Mouse (Mus musculus): ENCODE measurements around the gene Mettl16. TPM values are rescaled to one million over a fixed set of nuclear protein-coding genes. Genes with fewer than 3 reads are reported as not detected.

Mettl16 gene
- 28.1 and 29.6 TPM in 2 replicates for polyA plus RNA-seq (2015; fragmentation: Nextera tagmentation; extraction: Ambion mirVana)

DNA sequence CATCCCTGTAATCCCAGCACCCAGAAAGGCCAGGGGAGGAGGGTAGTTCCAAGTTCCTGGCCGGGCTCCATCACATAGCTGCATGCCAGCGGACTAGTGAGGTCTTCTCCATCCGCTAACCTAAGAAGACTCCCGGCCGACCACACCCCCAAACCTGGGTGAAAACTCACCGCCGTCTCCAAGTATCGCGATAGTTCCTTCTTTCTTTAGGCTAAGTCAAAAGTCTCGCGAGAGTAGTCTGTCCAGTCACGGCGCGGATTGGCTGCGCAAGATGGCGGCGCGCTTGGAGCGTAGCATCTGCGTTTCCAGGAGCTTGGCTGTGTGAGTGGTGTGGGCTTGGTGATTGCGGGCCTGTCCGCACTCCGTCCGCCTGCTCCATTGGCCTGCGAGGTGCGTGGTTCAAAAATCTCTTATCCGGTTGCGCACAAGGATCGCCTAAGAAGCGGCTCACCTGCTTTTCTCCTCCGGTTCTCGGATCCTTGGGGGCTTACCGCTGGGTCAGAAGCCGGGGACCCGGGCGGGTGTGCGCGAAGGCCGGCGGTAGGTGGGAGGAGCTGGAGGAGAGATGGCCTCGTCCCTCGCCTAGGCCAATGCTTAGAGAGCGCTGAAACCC, at the start of gene Mettl16:
Mettl16 (plus strand) TSS at position 236 of the 613 bp plus-strand sequence.

GRCm38 (mm10) chr11:74724235-74724791, 46.3 kb upstream of the Mettl16 start, which contains the start of gene Pafah1b1:
Pafah1b1 (minus strand) TSS chr11:74724670.

GRCm38 (mm10) chr11:74830256-74831161, 59.9 kb downstream of the Mettl16 start, which contains the start of gene Mnt:
Mnt (plus strand) TSS chr11:74830920.

Small RNAs within 50 kb of the gene (microRNA-seq; reads per million reads assigned to microRNA genes)
- gene Mir6926 = 1.2 reads per million

Other genes with a start within 250 kb of the Mettl16 start
- gene Rap1gap2, start 159.9 kb upstream of the Mettl16 start, polyA plus RNA-seq (2015; fragmentation: Nextera tagmentation; extraction: Ambion mirVana) = 14.2 and 14.7 TPM in 2 replicates
- 3.3 and 3.9 TPM in 2 replicates for gene Ccdc92b, start 151.2 kb upstream of the Mettl16 start, polyA plus RNA-seq (2015; fragmentation: Nextera tagmentation; extraction: Ambion mirVana)
- 20.7 and 23.0 TPM in 2 replicates for gene Cluh, start 121.3 kb upstream of the Mettl16 start, polyA plus RNA-seq (2015; fragmentation: Nextera tagmentation; extraction: Ambion mirVana)
- gene Pafah1b1, start 46.2 kb upstream of the Mettl16 start, polyA plus RNA-seq (2015; fragmentation: Nextera tagmentation; extraction: Ambion mirVana) = 88.5 and 108 TPM in 2 replicates
- gene Mnt, start 60.1 kb downstream of the Mettl16 start, polyA plus RNA-seq (2015; fragmentation: Nextera tagmentation; extraction: Ambion mirVana) = 6.5 and 8.2 TPM in 2 replicates
- 23.6 and 30.9 TPM in 2 replicates for gene Sgsm2, start 126.2 kb downstream of the Mettl16 start, polyA plus RNA-seq (2015; fragmentation: Nextera tagmentation; extraction: Ambion mirVana)
- gene Tsr1, start 127.2 kb downstream of the Mettl16 start, polyA plus RNA-seq (2015; fragmentation: Nextera tagmentation; extraction: Ambion mirVana) = 20.9 and 21.6 TPM in 2 replicates
- 8.7 and 10.4 TPM in 2 replicates for gene Smg6, start 155.0 kb downstream of the Mettl16 start, polyA plus RNA-seq (2015; fragmentation: Nextera tagmentation; extraction: Ambion mirVana)
- 31.6 and 36.9 TPM in 2 replicates for gene Srr, start 155.1 kb downstream of the Mettl16 start, polyA plus RNA-seq (2015; fragmentation: Nextera tagmentation; extraction: Ambion mirVana)

Measured in neural tube, postnatal 0 days (tissue).